Mouse (Mus musculus): Measurements from ENCODE around the gene Ulk4. TPM values are rescaled to one million over a fixed set of nuclear protein-coding genes. Genes with fewer than 3 reads are reported as not detected.

Ulk4 gene
- polyA plus RNA-seq, 1 experiment from 2014 or later: 156 TPM

- H3K27ac ChIP-seq: no peak overlapping the region
- no peaks in the 10 kb centered on the region for H3K36me3 ChIP-seq (replicated peaks)
- H3K4me1 ChIP-seq: peaks cover 12% of the 10 kb centered on the region; the same call in 1 of the 2 replicates
- H3K9me3 ChIP-seq: 0 out of 2 replicates have a peak, but pooled peaks cover 3% of the 10 kb centered on the region
- WGBS: 90% methylated on average over 4 of the region's 4 CpGs
- no peak overlapping the region for H3K4me3 ChIP-seq
- DNase-seq (ENCODE audit: extremely low spot score, low spot score): no peak
- H3K27me3 ChIP-seq (ENCODE audit: poor library complexity, severe bottlenecking): no peaks in the 10 kb centered on the region
Observed at GRCm38 (mm10) chr9:120914429-120914828, 362.6 kb downstream of the Ulk4 start.

- H3K36me3 ChIP-seq (replicated peaks): no peaks in the 10 kb centered on the region
- H3K4me1 ChIP-seq: 0 out of 2 replicates have a peak, but pooled peaks cover 2% of the 10 kb centered on the region
- no peaks in the 10 kb centered on the region for H3K27me3 ChIP-seq (ENCODE audit: poor library complexity, severe bottlenecking)
- DNase-seq (ENCODE audit: extremely low spot score, low spot score): no peak
- H3K9me3 ChIP-seq: 0 out of 2 replicates have a peak, but pooled peaks cover 3% of the 10 kb centered on the region
- WGBS: 87% methylated on average over 13 of the region's 13 CpGs
- H3K4me3 ChIP-seq: no peak overlapping the region
- H3K27ac ChIP-seq: no peak overlapping the region
Observed at GRCm38 (mm10) chr9:120913152-120913551, 363.8 kb downstream of the Ulk4 start.

- DNase-seq (ENCODE audit: extremely low spot score, low spot score): no peak
- Histone ChIP-seq H3K4me1 (peaks cover 13% of the 10 kb centered on the region), H3K27ac (no peak overlapping the region), H3K36me3 (replicated peaks) (no peaks in the 10 kb centered on the region), H3K27me3 (ENCODE audit: poor library complexity, severe bottlenecking) (no peaks in the 10 kb centered on the region), H3K9me3 (no peaks in the 10 kb centered on the region), H3K4me3 (no peak overlapping the region)
- WGBS: 86% methylated on average over 6 of the region's 6 CpGs
Observed at GRCm38 (mm10) chr9:120908461-120908860, 368.5 kb downstream of the Ulk4 start.

Small RNAs within 50 kb of the gene (microRNA-seq; reads per million reads assigned to microRNA genes)
- gene Mir7090: not detected

Other genes starting within 250 kb of the Ulk4 start
- 24.7 and 27.4 TPM in 2 replicates for gene Trak1, start 20.3 kb upstream of the Ulk4 start, polyA plus RNA-seq (2016; fragmentation: Nextera tagmentation; extraction: Ambion mirVana)
- gene Cck, start 218.5 kb upstream of the Ulk4 start, polyA plus RNA-seq (2016; fragmentation: Nextera tagmentation; extraction: Ambion mirVana): 0.64 and 0.66 TPM in 2 replicates

All from forebrain, embryonic 10.5 days (tissue).